Mouse (Mus musculus) telencephalon, adult 2 months (tissue): ENCODE measurements around the gene Cpsf3.

ENCODE experiments used
- DNase-seq: peaks from one replicate; pipeline ENCODE4 v3.0.0-alpha.2; 2011; ENCODE audit warnings: low read depth, low spot score

Cpsf3 gene

DNA sequence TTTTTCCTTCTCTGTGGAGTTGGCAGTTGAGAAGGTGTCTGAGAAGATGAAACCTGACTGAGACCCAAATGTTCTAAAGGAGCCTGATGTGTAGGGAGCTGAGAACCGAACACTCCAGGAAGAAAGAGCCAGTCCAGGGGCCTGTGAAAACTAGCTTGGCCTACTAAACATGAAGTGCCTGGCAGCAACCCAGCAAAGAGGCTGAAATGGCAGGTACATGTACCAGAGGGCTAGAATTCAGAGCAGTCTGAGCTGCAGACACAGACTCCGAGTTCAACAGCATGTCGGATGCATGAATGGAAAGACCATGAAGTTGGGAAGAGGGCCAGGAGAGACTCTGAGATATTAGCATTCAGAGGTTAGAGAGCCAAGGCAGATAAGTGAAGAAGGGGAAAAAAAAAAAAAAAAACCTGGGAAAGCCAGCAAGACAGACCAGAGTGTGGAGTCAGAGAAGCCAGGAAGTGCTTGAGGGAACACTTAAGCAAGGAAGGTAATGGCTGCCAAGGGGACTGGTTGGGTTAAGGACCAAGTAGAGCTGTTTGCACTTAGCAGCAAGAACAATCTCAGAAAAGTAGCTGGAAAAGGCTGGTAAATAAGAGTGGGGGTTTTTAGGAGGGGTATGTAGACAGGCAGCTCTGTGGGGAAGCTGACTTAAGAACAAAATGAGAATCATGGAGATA, 3.7 kb downstream of the Cpsf3 start:
- DNase-seq: no peak

DNA sequence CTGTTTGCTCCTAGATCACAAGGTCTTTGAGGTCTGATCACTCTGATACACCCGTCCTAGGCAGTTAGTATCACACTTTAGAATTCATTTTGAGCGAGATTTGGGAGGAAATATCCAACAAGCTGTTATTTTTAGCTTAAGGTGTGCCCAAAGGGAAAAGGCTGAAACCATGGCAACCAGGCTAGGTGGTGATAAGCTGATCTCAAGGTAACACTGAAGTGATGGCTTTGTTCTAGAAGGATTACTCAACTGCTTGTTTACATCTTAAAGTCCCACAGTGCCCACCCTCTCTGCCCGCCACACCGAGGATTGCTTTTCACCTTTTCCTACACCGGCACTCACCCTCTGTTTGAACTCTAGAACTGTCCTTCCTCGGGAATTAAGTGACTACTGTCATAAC, 4.5 kb downstream of the Cpsf3 start:
- no peak for DNase-seq

- DNase-seq: no peak
Measured at GRCm38 (mm10) chr12:21298856-21299255, 13.7 kb downstream of the Cpsf3 start.

- DNase-seq: no peak
Measured at GRCm38 (mm10) chr12:21301324-21301723, 16.1 kb downstream of the Cpsf3 start.

DNA sequence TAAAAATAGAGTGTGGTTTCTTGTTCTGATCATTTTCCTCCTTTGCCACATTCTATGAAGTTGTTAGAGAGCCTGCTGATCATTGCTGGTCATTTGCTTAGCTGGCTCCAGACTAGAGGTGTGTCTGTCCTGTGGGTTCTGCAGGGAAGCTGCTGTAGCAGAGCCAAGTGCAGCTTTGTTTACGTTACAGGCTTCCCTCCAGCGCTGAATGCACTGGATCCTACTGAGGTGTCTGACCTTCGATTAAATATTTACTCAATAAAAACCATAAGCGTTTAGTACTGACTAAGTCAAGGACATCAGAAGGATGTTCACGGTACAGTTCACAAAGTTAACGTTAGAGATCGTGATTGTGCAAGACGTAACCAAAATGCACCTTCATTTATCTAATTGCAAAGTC, 16.7 kb downstream of the Cpsf3 start:
- DNase-seq: no peak

DNA sequence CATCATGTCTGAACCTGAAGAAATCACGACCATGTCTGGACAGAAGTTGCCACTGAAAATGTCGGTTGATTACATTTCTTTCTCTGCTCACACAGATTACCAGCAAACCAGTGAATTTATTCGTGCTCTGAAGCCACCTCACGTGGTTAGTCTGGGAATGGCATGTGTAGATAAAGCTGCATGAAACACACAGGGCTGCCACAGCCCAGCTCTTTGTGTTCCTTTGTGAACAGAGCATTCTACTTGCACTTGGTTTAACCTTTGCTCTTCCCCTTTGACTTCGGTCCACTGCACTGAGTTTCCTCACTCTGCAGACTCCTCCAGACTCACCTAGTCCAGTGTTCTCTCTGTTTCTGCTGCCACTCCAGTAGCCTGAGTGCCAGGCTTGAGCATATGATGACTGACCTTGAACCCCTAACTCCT, 17.2 kb downstream of the Cpsf3 start:
- no peak for DNase-seq

GRCm38 (mm10) chr12:21305741-21306140, 20.6 kb downstream of the Cpsf3 start:
- DNase-seq: no peak

GRCm38 (mm10) chr12:21306721-21307120, 21.5 kb downstream of the Cpsf3 start:
- no peak for DNase-seq

DNA sequence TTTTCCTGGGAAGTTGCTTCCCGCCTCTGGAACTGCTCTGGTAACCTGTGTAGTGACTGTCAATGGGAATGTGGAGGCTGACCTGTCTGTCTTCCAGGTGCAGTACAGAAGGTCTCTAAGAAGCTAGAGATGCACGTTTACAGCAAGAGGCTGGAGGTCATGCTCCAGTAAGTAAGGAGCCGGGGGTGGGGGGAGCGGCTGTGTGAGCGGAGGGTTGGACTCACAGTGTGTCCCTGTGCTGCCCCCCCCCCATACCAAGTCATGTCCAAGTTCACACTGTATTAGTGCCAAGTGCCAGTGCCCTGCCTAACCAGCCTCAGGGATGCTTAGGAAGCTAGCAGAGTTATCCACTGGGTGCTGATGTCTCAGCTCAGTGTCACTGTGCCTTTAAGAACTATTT, 27.0 kb downstream of the Cpsf3 start:
- no peak for DNase-seq

GRCm38 (mm10) chr12:21315923-21316868, 31.0 kb downstream of the Cpsf3 start, which contains the start of gene Iah1:
TSS of gene Iah1 (plus strand) at chr12:21316389.
- DNase-seq: peak; percentile 56

- DNase-seq: no peak
Measured at GRCm38 (mm10) chr12:21316869-21317265, 31.7 kb downstream of the Cpsf3 start.

GRCm38 (mm10) chr12:21318143-21318895, 33.1 kb downstream of the Cpsf3 start:
- peak; percentile 13 for DNase-seq

DNA sequence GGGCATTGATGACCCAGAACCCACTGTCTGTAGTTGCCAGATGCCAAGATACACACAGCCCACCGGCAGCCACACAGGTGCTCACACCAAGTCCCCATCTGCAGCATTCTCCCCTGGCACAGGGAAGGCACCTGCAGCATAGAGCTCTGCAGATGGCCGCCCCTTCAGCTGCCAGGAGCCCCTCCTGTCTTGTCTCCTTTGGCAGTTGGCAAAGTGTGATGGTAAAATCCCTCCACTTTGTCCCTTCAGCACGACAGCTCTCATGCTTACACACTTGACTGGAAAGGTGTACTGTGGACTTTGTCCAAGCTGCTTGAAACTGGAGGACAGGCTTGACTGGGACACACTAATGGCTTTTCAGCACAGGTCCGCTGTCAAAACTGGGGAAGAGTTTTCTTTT, 35.1 kb downstream of the Cpsf3 start:
- no peak for DNase-seq

- DNase-seq: no peak
Measured at GRCm38 (mm10) chr12:21321170-21321569, 36.0 kb downstream of the Cpsf3 start.

DNA sequence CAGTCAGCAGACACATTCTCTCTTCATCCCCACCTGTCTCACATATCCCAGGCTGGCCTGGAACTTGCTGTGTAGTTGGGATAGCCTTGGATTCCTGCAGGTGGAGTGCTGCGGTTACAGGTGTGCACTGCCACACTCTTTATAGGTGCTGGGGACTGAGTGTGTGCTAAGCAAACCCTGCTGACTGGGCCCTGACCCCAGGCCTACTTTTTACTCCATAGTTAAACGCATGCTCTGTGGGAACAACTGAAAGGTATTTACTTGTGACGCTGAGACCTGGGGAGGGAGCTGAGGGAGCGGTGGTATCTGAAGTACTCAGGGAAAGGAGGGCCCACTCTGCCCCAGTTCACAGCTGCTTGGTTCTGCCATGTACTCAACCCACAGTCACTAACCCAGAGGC, 37.1 kb downstream of the Cpsf3 start:
- no peak for DNase-seq

DNA sequence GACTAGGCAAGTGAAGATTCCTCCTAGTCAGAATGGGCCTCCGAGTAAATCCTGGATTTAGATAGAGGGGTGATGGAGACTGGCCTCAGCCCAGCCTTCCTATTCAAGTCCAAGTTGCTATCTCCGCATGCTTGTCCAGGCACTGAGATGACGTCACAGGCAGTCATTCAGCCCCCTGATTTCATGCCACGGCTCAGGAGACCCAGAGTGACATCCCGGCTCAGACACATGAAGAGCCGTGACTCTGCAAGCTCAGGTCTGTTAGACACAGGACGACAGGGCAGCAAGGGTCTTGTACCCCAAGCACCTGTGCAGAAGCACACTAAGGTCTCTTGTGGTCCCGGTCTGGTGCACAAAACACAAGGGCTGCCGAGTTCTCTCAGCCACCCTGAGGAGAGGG, 37.7 kb downstream of the Cpsf3 start:
- no peak for DNase-seq

DNA sequence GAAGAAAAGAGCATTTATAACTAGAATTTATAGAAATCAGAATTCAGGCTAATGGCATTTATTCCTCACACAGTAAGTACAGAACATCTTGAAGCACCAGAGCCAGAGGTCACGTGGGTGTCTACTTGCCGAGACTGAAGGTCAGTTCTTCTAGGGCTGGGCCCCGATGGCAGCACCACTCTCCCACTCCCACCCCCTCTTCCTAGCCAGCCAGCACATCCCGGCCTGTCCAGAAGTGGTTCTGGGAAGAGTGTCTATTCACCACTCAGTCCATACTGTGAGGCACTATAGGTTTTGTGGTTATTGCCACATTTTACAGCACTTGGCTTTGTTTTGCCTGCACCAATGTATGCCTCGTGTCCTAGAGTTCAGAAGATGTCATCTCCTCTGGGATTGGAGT, 38.9 kb downstream of the Cpsf3 start:
- no peak for DNase-seq

DNA sequence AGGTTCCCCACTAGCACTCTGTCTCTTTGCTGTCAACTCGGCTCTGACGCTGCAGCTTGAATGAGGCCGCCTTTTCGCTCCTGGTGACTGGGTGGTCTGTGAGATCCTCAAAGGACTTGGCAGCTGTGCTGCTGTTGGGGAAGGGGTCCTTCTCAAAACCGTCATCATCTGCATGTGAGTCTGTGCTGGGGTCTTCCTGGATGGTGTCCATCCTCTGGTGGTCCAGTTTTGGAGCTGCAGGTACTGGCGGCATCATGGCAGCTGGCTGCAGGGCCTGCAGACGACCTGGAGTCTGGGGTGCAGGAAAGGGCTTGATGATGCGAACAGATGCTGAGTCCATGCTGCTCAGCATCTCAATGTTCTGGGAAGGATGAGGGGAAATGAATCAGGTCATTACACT, 40.1 kb downstream of the Cpsf3 start:
- no peak for DNase-seq

DNA sequence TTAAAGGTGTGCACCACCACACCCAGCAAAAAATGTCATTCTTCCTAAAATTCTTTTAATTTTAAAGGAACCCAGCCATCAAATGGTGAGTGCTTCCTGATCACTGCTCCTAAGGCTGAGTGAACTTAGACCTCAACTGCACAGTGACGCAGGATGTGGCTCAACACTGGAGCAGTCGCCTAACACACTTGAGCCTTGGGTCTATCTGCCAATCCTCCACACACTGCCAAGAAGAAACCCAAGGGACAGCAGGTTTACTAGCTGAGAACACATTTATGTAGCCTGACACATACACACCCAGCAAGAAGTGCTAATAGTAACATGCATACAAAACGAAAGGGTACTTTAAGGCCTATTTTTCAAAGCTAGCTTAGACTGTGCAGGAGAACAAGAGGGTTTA, 41.1 kb downstream of the Cpsf3 start:
- DNase-seq: no peak

GRCm38 (mm10) chr12:21329661-21330400, 44.6 kb downstream of the Cpsf3 start:
- DNase-seq: no peak

DNA sequence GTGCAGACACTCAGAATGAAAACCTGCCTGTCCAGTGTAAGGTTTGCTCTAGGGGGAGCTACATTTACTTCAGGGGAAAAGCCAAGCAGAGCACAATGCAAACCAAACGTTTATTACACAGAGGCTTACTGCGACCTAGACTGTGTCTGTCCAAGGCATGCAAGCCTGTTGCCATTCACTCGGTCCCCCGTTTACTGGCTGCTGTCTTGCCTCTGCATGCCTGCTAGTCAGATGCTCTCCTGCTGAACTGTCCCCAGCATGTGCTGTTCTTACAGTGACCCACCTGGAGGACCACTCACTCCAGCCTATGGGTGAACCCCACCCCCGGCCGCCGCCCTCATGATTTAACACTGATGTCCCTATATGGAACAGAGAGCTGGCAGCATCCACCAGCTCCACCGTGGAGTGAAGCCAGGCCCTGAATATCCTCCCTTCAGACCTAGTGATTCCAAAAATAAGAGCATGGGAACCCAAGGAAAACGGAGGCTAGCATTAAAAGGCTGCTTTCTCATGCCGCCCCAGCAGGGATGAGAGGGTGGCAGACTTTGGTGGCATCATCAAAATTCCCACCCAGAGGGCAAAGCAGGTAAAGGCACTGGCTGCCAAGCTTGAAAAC, 45.9 kb downstream of the Cpsf3 start:
- peak; percentile 62 for DNase-seq
